Mouse (Mus musculus) kidney, embryonic 14.5 days (tissue): Measurements from ENCODE around the gene Cap2. TPM values are rescaled to one million over a fixed set of nuclear protein-coding genes. Genes with fewer than 3 reads are reported as not detected.

Source experiments
- ATAC-seq: fragments of 200-750 bp; cut with Nextera tagmentation; 2 replicates; pipeline ENCODE4 v1.8.0; 2017; ENCODE audit warnings: moderate number of reproducible peaks, mild to moderate bottlenecking, moderate TSS enrichment, moderate library complexity; ENCODE audit not compliant: low FRiP score, low TSS enrichment
- H3K27ac ChIP-seq: fragments of 300-500 bp; sonication (generic); 2 replicates; pipeline ENCODE4 v1.5.1; 2014; ENCODE audit warnings: low read depth, mild to moderate bottlenecking, low read length, moderate library complexity, mixed read lengths
- H3K27me3 ChIP-seq: fragments of 300-500 bp; sonication (generic); 2 replicates; pipeline ENCODE4 v1.6.1; 2014; ENCODE audit warnings: mild to moderate bottlenecking, low read length; ENCODE audit not compliant: control insufficient read depth, insufficient read depth
- H3K36me3 ChIP-seq: fragments of 300-500 bp; sonication (generic); 2 replicates; pipeline ENCODE4 v1.6.1; 2014; ENCODE audit warnings: low read length, mixed read lengths; ENCODE audit not compliant: control insufficient read depth, insufficient read depth
- H3K4me1 ChIP-seq: fragments of 300-500 bp; sonication (generic); 2 replicates; pipeline ENCODE4 v1.6.1; 2014; ENCODE audit warnings: low read length, mixed read lengths; ENCODE audit not compliant: control insufficient read depth, insufficient read depth
- H3K4me2 ChIP-seq: fragments of 300-500 bp; sonication (generic); replicated peaks from 2 replicates; pipeline ENCODE4 v1.6.1; 2014; ENCODE audit warnings: low read depth, mild to moderate bottlenecking, low read length
- H3K4me3 ChIP-seq: fragments of 300-500 bp; sonication (generic); 2 replicates; pipeline ENCODE4 v1.5.1; 2014; ENCODE audit warnings: mild to moderate bottlenecking, low read length
- H3K9ac ChIP-seq: fragments of 300-500 bp; sonication (generic); 2 replicates; pipeline ENCODE4 v1.6.1; 2014; ENCODE audit warnings: low read depth, mild to moderate bottlenecking, low read length, moderate library complexity
- H3K9me3 ChIP-seq: fragments of 300-500 bp; sonication (generic); 2 replicates; pipeline ENCODE4 v1.6.1; 2016; ENCODE audit warnings: low read length; ENCODE audit not compliant: control insufficient read depth
- WGBS: fragments of 180-500 bp; shearing (Covaris S2); extraction: QIAGEN DNeasy Blood & Tissue Kit; methylation state at CpG from one replicate; pipeline ENCODE4 v1.1.7; 2014; 5-methylcytosine and 5-hydroxymethylcytosine counted together
- polyA plus RNA-seq: library from polyadenylated mRNA; unstranded; fragments of >200 nt; fragmentation: Nextera tagmentation; extraction: Ambion mirVana; gene quantifications from 2 replicates; pipeline ENCODE4 v1.2.1, GENCODE M21; 2014

The Cap2 gene
- polyA plus RNA-seq = 8.7 and 8.9 TPM in 2 replicates

DNA sequence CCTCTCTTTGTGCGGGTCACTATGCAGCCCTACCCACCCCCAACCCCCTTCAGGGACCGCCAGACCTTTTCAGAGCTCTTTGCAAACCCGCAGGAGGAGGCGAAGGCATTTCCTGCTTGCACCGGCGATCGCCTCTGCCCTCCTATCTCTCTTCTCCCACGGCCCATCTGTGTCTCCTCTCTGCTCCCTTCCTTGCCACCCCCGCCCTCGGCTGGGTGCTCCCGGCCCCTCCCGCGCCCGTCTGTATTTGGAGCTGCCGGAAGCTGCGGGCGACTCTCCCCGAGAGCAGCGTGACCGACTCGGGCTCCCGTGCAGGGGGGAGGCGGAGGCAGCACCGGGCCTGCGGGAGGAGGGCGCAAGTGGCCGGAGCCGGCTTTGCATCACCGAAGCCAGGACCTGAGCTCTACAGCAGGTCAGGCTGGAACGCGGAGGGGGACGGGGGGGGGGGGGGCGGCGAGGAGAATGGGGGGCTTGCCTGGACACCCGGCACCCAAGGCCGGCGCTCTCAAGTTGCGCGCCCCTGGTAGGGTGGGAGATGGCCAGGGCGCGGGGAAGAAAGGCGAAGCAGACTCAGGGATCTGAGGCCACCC lies at the start of gene Cap2:
Gene Cap2 (plus strand): TSS at position 49 of the 590 bp plus-strand sequence.
- ATAC-seq = peak; percentile 86
- WGBS = 2% methylated on average over 35 of the region's 42 CpGs
- Histone ChIP-seq H3K4me2 (peak within 1 kb of the TSS; percentile 87), H3K9me3 (no peaks in the 10 kb centered on the region), H3K27ac (no peak within 1 kb of the TSS), H3K9ac (peak within 1 kb of the TSS; percentile 61), H3K36me3 (no peaks in the 10 kb centered on the region), H3K4me3 (peak within 1 kb of the TSS; percentile 57), H3K27me3 (no peaks in the 10 kb centered on the region; the same call in 1 of the 2 replicates), H3K4me1 (no peaks in the 10 kb centered on the region)

DNA sequence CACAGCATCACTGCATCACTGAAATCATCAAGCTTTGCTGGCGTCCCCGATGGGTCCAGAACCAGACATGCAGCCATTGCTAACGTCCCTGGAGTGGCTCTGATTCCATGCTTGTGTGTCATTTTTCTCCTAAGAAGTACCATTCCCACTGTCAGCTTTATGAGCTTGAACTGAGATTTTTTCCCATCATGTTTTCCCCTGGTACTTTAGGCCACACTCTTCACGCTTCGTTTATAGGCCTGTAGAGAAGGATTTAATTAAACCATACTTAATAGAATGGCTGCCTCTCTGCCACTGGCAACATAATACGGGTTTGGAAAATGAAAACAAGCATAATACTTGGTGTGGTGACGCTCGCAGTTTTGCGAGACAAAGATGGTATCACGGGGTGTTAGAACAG lies 42.1 kb upstream of the Cap2 start:
- no peak for ATAC-seq
- Histone ChIP-seq H3K27me3 (no peaks in the 10 kb centered on the region), H3K9ac (no peak overlapping the region), H3K4me1 (no peaks in the 10 kb centered on the region), H3K27ac (no peak overlapping the region), H3K9me3 (no peaks in the 10 kb centered on the region), H3K4me3 (no peak overlapping the region), H3K36me3 (no peaks in the 10 kb centered on the region), H3K4me2 (no peak overlapping the region)
- WGBS = 70% methylated on average over 10 of the region's 10 CpGs

DNA sequence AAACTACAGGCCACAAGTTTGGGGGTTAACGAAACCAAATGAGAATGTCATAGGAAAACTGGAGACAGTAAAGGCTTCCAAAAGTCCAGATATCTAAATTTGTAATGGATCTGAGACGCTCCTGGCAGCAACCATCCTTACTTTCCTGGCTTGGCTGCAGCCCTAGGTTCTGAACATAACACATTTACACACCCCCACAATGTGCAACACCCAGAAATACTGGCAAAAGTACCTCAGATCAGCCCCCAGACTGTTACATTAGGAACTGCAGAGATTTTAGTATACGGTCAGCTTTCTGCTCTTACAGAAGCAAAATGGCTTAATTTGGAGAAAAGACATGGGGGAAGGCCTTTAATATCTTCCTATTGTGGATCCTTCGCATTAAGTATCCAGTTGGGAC lies 39.4 kb upstream of the Cap2 start:
- H3K4me2 ChIP-seq = no peak overlapping the region
- H3K9me3 ChIP-seq = no peaks in the 10 kb centered on the region
- H3K27ac ChIP-seq = no peak overlapping the region
- no peak overlapping the region for H3K9ac ChIP-seq
- H3K36me3 ChIP-seq = no peaks in the 10 kb centered on the region
- H3K4me1 ChIP-seq = no peaks in the 10 kb centered on the region
- 91% methylated on average over 4 of the region's 4 CpGs for WGBS
- no peak overlapping the region for H3K4me3 ChIP-seq
- no peak for ATAC-seq
- H3K27me3 ChIP-seq = no peaks in the 10 kb centered on the region

DNA sequence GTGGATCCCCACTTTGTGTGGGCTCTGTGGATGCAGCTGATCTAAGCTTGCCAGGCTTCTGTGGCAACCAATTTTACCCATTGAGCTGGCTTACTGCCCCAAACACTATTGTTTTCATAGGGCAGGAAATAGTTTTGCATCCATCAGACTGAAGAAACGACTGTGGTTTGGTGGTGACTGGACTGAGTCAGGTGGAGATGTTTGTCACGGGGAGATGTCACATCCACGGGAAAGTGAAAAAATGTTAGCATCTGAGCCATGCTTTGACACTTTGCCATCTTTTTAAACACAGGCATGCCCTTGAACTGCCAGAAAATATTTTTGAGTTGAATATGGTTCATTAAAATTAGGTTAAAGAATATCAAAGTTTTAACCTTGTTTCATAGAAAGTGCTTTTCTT lies 37.9 kb upstream of the Cap2 start:
- Histone ChIP-seq H3K9me3 (no peaks in the 10 kb centered on the region), H3K4me1 (no peaks in the 10 kb centered on the region), H3K9ac (no peak overlapping the region), H3K36me3 (no peaks in the 10 kb centered on the region), H3K27ac (no peak overlapping the region), H3K4me3 (no peak overlapping the region), H3K4me2 (no peak overlapping the region), H3K27me3 (no peaks in the 10 kb centered on the region)
- 76% methylated on average over 3 of the region's 3 CpGs for WGBS
- ATAC-seq = no peak

DNA sequence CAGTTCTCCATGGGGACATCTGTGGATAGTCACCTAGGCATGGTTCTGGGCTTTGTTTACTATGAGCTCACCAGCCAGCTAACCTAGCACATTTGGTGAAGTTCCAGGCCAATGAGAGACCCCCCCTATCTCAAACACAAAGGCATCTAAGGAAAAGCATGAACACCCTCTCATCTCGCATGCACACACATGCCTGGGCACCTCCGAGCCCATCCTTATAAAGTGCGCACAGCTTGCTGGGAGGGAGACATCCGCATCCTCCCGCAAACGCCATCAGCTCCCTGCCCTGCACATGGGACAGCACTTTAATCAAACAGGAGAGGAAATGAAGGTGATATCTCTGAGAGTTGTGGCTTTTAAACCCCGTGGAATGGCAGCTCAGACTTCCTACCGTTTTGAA lies 33.4 kb upstream of the Cap2 start:
- 53% methylated on average over 8 of the region's 8 CpGs for WGBS
- Histone ChIP-seq H3K4me1 (no peaks in the 10 kb centered on the region), H3K9ac (no peak overlapping the region), H3K4me3 (no peak overlapping the region), H3K27me3 (no peaks in the 10 kb centered on the region), H3K9me3 (no peaks in the 10 kb centered on the region), H3K36me3 (no peaks in the 10 kb centered on the region), H3K27ac (no peak overlapping the region), H3K4me2 (no peak overlapping the region)
- ATAC-seq = no peak

DNA sequence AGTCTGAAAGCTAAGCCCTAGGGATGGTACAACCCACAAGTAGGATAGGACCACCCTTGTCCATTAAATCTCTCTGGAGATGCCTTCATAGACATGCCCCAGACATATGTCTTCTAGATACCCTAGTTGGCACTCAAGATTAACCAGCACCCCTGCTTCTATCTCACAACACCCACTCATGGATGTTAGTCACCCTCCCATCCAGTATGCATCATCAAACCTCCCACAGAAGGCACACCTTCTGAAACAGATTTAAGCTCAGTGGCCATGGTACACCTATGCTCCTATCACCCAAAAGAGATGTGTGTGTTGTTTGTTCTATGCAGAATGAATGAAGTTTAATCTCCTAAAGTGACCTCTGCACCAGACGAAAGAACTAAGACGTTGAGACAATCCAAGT lies 32.1 kb upstream of the Cap2 start:
- no peaks in the 10 kb centered on the region for H3K9me3 ChIP-seq
- H3K9ac ChIP-seq = no peak overlapping the region
- H3K4me3 ChIP-seq = no peak overlapping the region
- H3K4me2 ChIP-seq = no peak overlapping the region
- H3K36me3 ChIP-seq = no peaks in the 10 kb centered on the region
- no peaks in the 10 kb centered on the region for H3K27me3 ChIP-seq
- ATAC-seq = no peak
- WGBS = 93% methylated on average over 2 of the region's 2 CpGs
- H3K4me1 ChIP-seq = no peaks in the 10 kb centered on the region
- no peak overlapping the region for H3K27ac ChIP-seq

DNA sequence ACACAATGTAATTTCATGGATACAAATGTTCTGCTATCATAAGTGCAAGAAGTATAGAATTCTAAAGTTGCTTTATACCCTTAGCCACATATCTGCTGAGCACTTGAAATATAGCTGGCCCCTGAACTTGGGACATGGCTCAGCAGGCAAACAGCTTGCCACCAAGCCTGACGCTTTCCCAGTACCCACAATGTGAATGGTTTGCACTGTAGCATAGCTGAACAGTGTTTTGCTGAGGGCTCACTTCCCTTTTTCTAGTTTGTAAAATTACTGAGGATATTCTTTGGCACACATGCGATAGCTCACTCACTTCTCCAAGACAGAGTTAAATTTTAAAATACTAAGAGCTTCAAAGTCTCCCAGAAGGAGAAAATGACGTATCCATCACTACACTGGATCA lies 20.4 kb upstream of the Cap2 start:
- no peak overlapping the region for H3K4me2 ChIP-seq
- no peak overlapping the region for H3K4me3 ChIP-seq
- H3K9ac ChIP-seq = no peak overlapping the region
- H3K9me3 ChIP-seq = no peaks in the 10 kb centered on the region
- no peaks in the 10 kb centered on the region for H3K27me3 ChIP-seq
- WGBS = 68% methylated on average over 3 of the region's 3 CpGs
- H3K36me3 ChIP-seq = no peaks in the 10 kb centered on the region
- ATAC-seq = no peak
- no peaks in the 10 kb centered on the region for H3K4me1 ChIP-seq
- no peak overlapping the region for H3K27ac ChIP-seq

DNA sequence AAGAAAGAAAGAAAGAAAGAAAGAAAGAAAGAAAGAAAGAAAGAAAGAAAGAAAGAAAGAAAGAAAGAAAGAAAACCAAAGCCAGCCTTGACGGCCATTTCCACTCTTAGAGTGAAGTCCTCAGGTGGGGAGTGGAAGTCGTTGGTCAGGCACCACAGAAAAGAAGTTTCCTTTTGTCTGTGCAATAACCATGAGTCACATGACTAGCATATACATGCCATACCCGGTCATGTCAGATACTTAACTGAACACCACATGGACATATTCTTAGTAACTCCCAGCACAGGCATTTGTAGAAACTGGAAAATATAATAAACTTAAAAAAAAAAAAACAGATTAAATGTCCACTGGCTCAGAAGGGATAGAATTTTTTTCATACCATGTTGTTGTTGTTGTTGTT lies 16.0 kb upstream of the Cap2 start:
- Histone ChIP-seq H3K4me2 (no peak overlapping the region), H3K27me3 (no peaks in the 10 kb centered on the region), H3K4me3 (no peak overlapping the region), H3K9me3 (no peaks in the 10 kb centered on the region), H3K27ac (no peak overlapping the region), H3K9ac (no peak overlapping the region), H3K4me1 (peaks cover 3% of the 10 kb centered on the region; the same call in 1 of the 2 replicates), H3K36me3 (no peaks in the 10 kb centered on the region)
- 80% methylated on average over 3 of the region's 3 CpGs for WGBS
- no peak for ATAC-seq

DNA sequence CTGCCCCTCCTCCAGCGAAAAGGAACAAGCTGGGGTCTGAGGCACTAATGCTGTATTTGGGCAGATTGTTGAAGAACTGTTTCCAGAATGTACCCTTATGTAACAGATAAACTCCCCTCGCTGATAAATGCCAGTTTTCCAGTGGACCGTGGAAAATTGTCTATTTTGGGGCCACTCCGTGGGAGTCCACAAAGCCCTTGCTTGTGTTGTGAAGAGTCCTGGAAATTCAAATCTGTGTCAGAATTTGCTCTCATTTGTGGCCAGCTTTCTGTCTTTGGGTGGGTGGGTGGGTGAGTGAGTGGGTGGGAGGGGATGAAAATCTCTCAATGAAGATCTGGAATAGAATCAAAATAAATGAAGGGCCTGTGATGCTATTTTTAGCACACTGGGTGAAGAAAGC lies 13.5 kb upstream of the Cap2 start:
- WGBS = 79% methylated on average over 4 of the region's 4 CpGs
- peaks cover 3% of the 10 kb centered on the region; the same call in 1 of the 2 replicates for H3K4me1 ChIP-seq
- H3K36me3 ChIP-seq = no peaks in the 10 kb centered on the region
- no peak overlapping the region for H3K9ac ChIP-seq
- no peaks in the 10 kb centered on the region for H3K27me3 ChIP-seq
- ATAC-seq = no peak
- H3K4me2 ChIP-seq = no peak overlapping the region
- no peak overlapping the region for H3K4me3 ChIP-seq
- H3K27ac ChIP-seq = no peak overlapping the region
- H3K9me3 ChIP-seq = no peaks in the 10 kb centered on the region
